Mouse (Mus musculus): ENCODE measurements around the gene Eef2.

DNA sequence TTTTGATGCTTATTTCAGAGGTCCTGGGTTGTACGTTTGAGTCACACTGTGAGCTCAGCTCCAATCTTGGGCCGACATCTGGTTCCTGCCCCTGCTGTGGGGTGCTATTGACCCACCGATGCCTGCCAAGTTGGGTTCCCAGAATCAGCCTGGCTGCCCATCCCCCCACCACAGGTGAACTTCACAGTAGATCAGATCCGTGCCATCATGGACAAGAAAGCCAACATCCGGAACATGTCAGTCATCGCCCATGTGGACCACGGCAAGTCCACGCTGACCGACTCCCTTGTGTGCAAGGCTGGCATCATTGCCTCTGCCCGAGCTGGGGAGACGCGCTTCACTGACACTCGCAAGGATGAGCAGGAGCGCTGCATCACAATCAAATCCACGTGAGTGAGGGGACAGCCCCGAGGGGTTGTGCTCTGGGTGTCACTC is 1.1 kb downstream of the Eef2 start:
- TF ChIP-seq CTCF (IDR thresholded peaks at IDR 0.05; ENCODE audit: control insufficient read depth, insufficient read depth, insufficient replicate concordance, low read depth, low read length): no peak
- TF ChIP-seq POLR2A (IDR thresholded peaks at IDR 0.05; ENCODE audit: control insufficient read depth, low read depth, low read length): peak; percentile 24; the same call in 1 of the 2 replicates
